Mouse (Mus musculus) liver, embryonic 14.5 days (tissue): ENCODE measurements at regions not wholly inside any gene's neighbourhood (a gene's known extent, or its start where the extent isn't known, plus 50 kb on each side); places are given as distances from the start of the nearest gene placed in this dataset.

ENCODE experiments used
- CTCF ChIP-seq: IDR thresholded peaks from 2 replicates; pipeline ENCODE4 v1.5.1; 2016; ENCODE audit warnings: antibody characterized with exemption, low read depth, control low read depth
- EP300 ChIP-seq: IDR thresholded peaks from 2 replicates; pipeline ENCODE4 v1.6.1; 2016; ENCODE audit warnings: antibody characterized with exemption, low read depth

DNA sequence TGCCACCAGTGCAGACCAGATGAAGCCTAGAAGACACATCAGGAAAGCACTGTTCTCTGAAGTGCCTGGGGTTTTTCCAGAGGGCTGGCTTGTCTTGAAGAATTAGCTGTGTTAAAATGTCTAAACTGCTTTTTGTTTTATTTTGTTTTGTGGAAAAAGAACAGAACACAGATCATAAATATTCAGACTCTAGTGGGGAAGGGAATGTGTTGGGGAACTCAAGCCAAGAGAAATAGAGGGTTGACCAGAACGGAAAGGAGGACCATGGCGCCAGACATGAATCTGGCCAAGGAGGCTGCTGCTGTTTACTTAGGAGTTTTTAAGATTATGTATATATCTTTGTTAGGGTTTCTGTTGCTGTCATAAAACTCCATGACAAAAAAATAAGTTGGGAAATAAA, 105.3 kb upstream of the Ppp1r26 start:
- TF ChIP-seq CTCF (no peak), EP300 (no peak)
